Mouse (Mus musculus) cerebellum, adult 2 months (tissue): Measurements from ENCODE around the gene Fli1.

ENCODE experiments used
- CTCF ChIP-seq: fragments of 200-500 bp; IDR thresholded peaks from 2 replicates; pipeline ENCODE4 v1.5.1; 2011; ENCODE audit warnings: low read depth, mild to moderate bottlenecking, control low read depth, low read length, moderate library complexity, borderline replicate concordance; ENCODE audit not compliant: insufficient read depth
- POLR2A ChIP-seq: fragments of 200-500 bp; IDR thresholded peaks from 2 replicates; pipeline ENCODE4 v1.6.1; 2011; ENCODE audit warnings: low read length, control low read depth, borderline replicate concordance; ENCODE audit not compliant: insufficient read depth

DNA sequence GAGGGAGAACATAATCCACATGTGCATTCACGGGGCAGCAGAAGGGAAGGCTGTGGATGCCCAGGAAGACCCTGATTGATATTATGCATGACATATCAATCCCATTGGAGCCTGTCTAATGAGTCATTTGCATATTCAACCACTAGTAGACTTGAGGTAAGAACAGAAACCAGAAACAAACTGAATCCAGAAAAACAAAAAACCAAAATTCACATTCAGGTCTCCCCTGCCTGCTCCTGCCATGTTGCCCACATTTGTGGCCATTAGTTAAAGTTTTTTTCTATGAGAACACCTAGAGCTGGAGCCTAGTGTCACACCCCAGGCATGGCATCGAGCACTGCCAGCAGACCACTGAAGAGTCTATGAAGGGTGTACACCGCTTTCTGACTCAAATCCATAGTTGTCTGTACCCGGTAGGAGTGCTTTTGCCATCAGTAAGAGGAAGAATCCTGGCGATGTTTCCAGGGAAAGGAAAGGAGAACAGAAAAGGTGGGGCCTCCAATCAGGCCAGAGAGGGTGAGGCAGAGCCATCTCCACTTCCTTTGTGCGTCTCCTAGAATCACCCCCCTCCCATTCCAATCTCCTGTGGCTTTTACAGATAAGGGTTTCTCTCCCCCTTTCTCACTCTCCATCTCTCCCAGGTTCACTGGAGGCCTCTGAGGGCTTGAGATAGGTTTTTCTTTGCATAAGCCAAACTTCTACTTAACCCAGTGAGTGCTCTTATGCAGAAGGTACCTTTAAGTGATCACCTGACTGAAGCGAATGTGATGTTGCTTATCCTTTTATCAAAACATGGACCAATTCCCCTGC is 32.0 kb downstream of the Fli1 start:
- TF ChIP-seq POLR2A, result no peak
- no peak for TF ChIP-seq CTCF
